In genomic region chr15:10771311-10771690, GRCm38 (mm10) we compare ENCODE assay signal across 12 mouse cellular contexts. TPM values are rescaled to one million over a fixed set of nuclear protein-coding genes. Genes with fewer than 3 reads are reported as not detected.
DNase-seq lines count a peak whose midpoint lies in the region; ATAC-seq and TF ChIP-seq lines count a peak whose summit lies in the region.
"Had no signal": no experiment of that assay in that cellular context is flagged by ENCODE, and none has a peak within 500 bp of the region (broad histone marks: within the 10 kb centered on the region; RNA-seq: fewer than 3 reads in every experiment).

No protein-coding gene starts in this region.

- H3K4me3 ChIP-seq in liver, adult 2 months (ENCODE audit: insufficient read depth, low read depth, low read length): no peak overlapping the region
- no peak overlapping the region for H3K4me3 ChIP-seq in embryonic fibroblast, embryonic 13.5 days (ENCODE audit: insufficient read depth, low read length)
- H3K4me3 ChIP-seq in forebrain, embryonic 13.5 days: no peak overlapping the region
- H3K4me3 ChIP-seq: hindbrain, embryonic 13.5 days; liver, embryonic 15.5 days had no signal

- peak; percentile 79 for ATAC-seq in megakaryocyte progenitor cell, adult 5-6 weeks (replicated peaks; ENCODE audit: poor library complexity)
- ATAC-seq in forebrain, embryonic 13.5 days: no peak

- no peaks in the 10 kb centered on the region for H3K27me3 ChIP-seq in liver, adult 2 months (ENCODE audit: control insufficient read depth, insufficient read depth, low read length)
- no peaks in the 10 kb centered on the region for H3K27me3 ChIP-seq in forebrain, embryonic 13.5 days
- H3K27me3 ChIP-seq: hindbrain, embryonic 13.5 days; liver, embryonic 15.5 days had no signal

- no peaks in the 10 kb centered on the region for H3K36me3 ChIP-seq in liver, adult 2 months (ENCODE audit: control insufficient read depth, insufficient read depth, low read length)
- H3K36me3 ChIP-seq in forebrain, embryonic 13.5 days (ENCODE audit: poor library complexity, severe bottlenecking): no peaks in the 10 kb centered on the region
- H3K36me3 ChIP-seq: G1E; hindbrain, embryonic 13.5 days; liver, embryonic 15.5 days had no signal

- TF ChIP-seq CTCF in liver, adult 2 months (IDR thresholded peaks at IDR 0.05; ENCODE audit: low read depth, low read length): no peak
- TF ChIP-seq CTCF in embryonic fibroblast, embryonic 13.5 days (IDR thresholded peaks at IDR 0.05; ENCODE audit: borderline replicate concordance, insufficient read depth, low read length): no peak

- H3K4me1 ChIP-seq in liver, adult 2 months (ENCODE audit: control insufficient read depth, insufficient read depth, low read length): no peaks in the 10 kb centered on the region
- peaks cover 13% of the 10 kb centered on the region; the same call in 1 of the 2 replicates for H3K4me1 ChIP-seq in embryonic fibroblast, embryonic 13.5 days (ENCODE audit: control insufficient read depth, insufficient read depth, low read length)
- H3K4me1 ChIP-seq in forebrain, embryonic 13.5 days: no peaks in the 10 kb centered on the region
- H3K4me1 ChIP-seq: hindbrain, embryonic 13.5 days; liver, embryonic 15.5 days had no signal

- 61% methylated on average over 4 of the region's 4 CpGs for WGBS in liver, adult 2 months
- WGBS in forebrain, embryonic 13.5 days: 69% methylated on average over 4 of the region's 4 CpGs

- no peak overlapping the region for H3K9ac ChIP-seq in liver, adult 2 months (ENCODE audit: low read depth, low read length)
- no peak overlapping the region for H3K9ac ChIP-seq in forebrain, embryonic 13.5 days
- H3K9ac ChIP-seq: hindbrain, embryonic 13.5 days; liver, embryonic 15.5 days had no signal

- no peak overlapping the region for H3K27ac ChIP-seq in liver, adult 2 months (replicated peaks; ENCODE audit: insufficient read depth, low read depth, low read length)
- peak overlapping the region; percentile 96 for H3K27ac ChIP-seq in embryonic fibroblast, embryonic 13.5 days (ENCODE audit: insufficient read depth, low read length)
- H3K27ac ChIP-seq in forebrain, embryonic 13.5 days: no peak overlapping the region
- H3K27ac ChIP-seq: hindbrain, embryonic 13.5 days; liver, embryonic 15.5 days had no signal

- H3K4me2 ChIP-seq in forebrain, embryonic 13.5 days: no peak overlapping the region
- H3K4me2 ChIP-seq: hindbrain, embryonic 13.5 days; liver, embryonic 15.5 days had no signal

- H3K9me3 ChIP-seq in forebrain, embryonic 13.5 days (replicated peaks): no peaks in the 10 kb centered on the region
- H3K9me3 ChIP-seq: G1E; hindbrain, embryonic 13.5 days; liver, embryonic 15.5 days had no signal

- no peak for TF ChIP-seq POLR2A in liver, adult 2 months (IDR thresholded peaks at IDR 0.05; ENCODE audit: extremely low read depth, insufficient read depth, low read length)
- 0 out of 2 replicates have a peak, but pooled peaks have one; percentile 12 for TF ChIP-seq POLR2A in embryonic fibroblast, embryonic 13.5 days (IDR thresholded peaks at IDR 0.05; ENCODE audit: low read depth, low read length)

- no peaks in the 10 kb centered on the region for H3K79me2 ChIP-seq in liver, adult 2 months (ENCODE audit: control insufficient read depth, insufficient read depth, low read length)

- peak; percentile 2 for DNase-seq in liver, adult 2 months (ENCODE audit: extremely low read depth, low read depth, low spot score)
- no peak for DNase-seq in liver
- peak; percentile 37 for DNase-seq in kidney, postnatal 10 days
- DNase-seq in left cerebral cortex, adult 11 months (ENCODE audit: low spot score): no peak
- DNase-seq in thymus, postnatal 36 days: no peak
- DNase-seq: gastrocnemius, postnatal 10 days had no signal

RNA-seq across cellular contexts. Expression of gene Rai14, which starts 56.9 kb away (rescaled TPM):
- 12.4 and 17.1 TPM in 2 replicates for total RNA-seq in liver, adult 2 months (2014; rRNA removed)
- 3.4 and 3.5 TPM in 2 replicates for polyA plus RNA-seq in liver, adult 2 months (2012; rRNA removed)
- polyA plus RNA-seq in embryonic fibroblast, embryonic 13.5 days (2011; ENCODE audit: insufficient read length, low read depth, missing spikeins): 134 and 136 TPM in 2 replicates
- 5.2 and 6.9 TPM in 2 replicates for total RNA-seq in megakaryocyte progenitor cell, adult 5-6 weeks (2015)
- total RNA-seq in megakaryocyte progenitor cell, adult 5-6 weeks (2017): 3.8 and 4.5 TPM in 2 replicates
- polyA plus RNA-seq in forebrain, embryonic 13.5 days (2015; fragmentation: Nextera tagmentation; extraction: Ambion mirVana): 37.9 and 43.7 TPM in 2 replicates
- polyA plus RNA-seq: G1E had no signal

Comparison
In these comparisons a context has a peak if more than half of its experiments do, and no peak if none do; other contexts are left out.
1. DNase-seq: peak in liver, adult 2 months (single experiment) and kidney, postnatal 10 days (single experiment); none in liver (single experiment), left cerebral cortex, adult 11 months (single experiment) and thymus, postnatal 36 days (0 of 2).